Mouse (Mus musculus): Measurements from ENCODE around the gene Ino80b. TPM values are rescaled to one million over a fixed set of nuclear protein-coding genes. Genes with fewer than 3 reads are reported as not detected.

Gene Ino80b
- polyA plus RNA-seq, 1 experiment from 2014 or later, result 14.1 TPM

- peaks cover 59% of the 10 kb centered on the region for H3K4me1 ChIP-seq (replicated peaks)
Measured at GRCm38 (mm10) chr6:83122961-83123360, 2.3 kb downstream of the Ino80b start.

GRCm38 (mm10) chr6:83121863-83122710 lies 3.1 kb downstream of the Ino80b start:
- no peaks in the 10 kb centered on the region for H3K9me3 ChIP-seq
- H3K4me3 ChIP-seq, result peak overlapping the region; percentile 77
- peaks cover 27% of the 10 kb centered on the region for H3K36me3 ChIP-seq
- peak overlapping the region; percentile 90 for H3K4me2 ChIP-seq
- 2% methylated on average over 48 of the region's 52 CpGs for WGBS
- ATAC-seq (ENCODE audit: low FRiP score), result no peak
- no peaks in the 10 kb centered on the region for H3K27me3 ChIP-seq
- H3K9ac ChIP-seq, result peak overlapping the region; percentile 96
- H3K27ac ChIP-seq, result peak overlapping the region; percentile 99
- H3K4me1 ChIP-seq (replicated peaks), result peaks cover 68% of the 10 kb centered on the region

More at GRCm38 (mm10) chr6:83122961-83123360, 2.3 kb downstream of the Ino80b start:
- no peak for ATAC-seq (ENCODE audit: low FRiP score)
- Histone ChIP-seq H3K4me3 (peak overlapping the region; percentile 77; the same call in 1 of the 2 replicates), H3K27ac (peak overlapping the region; percentile 99), H3K27me3 (no peaks in the 10 kb centered on the region), H3K9ac (peak overlapping the region; percentile 96), H3K4me2 (peak overlapping the region; percentile 90), H3K9me3 (no peaks in the 10 kb centered on the region), H3K36me3 (peaks cover 18% of the 10 kb centered on the region)
- WGBS, result 54% methylated on average over 5 of the region's 5 CpGs

- Histone ChIP-seq H3K9ac (peak within 1 kb of the TSS; percentile 96), H3K4me1 (replicated peaks) (peaks cover 77% of the 10 kb centered on the region), H3K4me2 (peak within 1 kb of the TSS; percentile 90), H3K27ac (peak within 1 kb of the TSS; percentile 99), H3K36me3 (peaks cover 29% of the 10 kb centered on the region), H3K9me3 (no peaks in the 10 kb centered on the region), H3K4me3 (peak within 1 kb of the TSS; percentile 77), H3K27me3 (no peaks in the 10 kb centered on the region)
- ATAC-seq (ENCODE audit: low FRiP score), result peak; percentile 95
- WGBS, result under 1% methylated on average over 38 of the region's 38 CpGs
Measured at GRCm38 (mm10) chr6:83120930-83121862, 4.0 kb downstream of the Ino80b start, which contains the start of gene Wbp1. Wbp1 (minus strand) TSS chr6:83121559.

GRCm38 (mm10) chr6:83119734-83120051 lies 5.5 kb downstream of the Ino80b start:
- Histone ChIP-seq H3K27ac (peak overlapping the region; percentile 99), H3K4me1 (replicated peaks) (peaks cover 82% of the 10 kb centered on the region)

DNA sequence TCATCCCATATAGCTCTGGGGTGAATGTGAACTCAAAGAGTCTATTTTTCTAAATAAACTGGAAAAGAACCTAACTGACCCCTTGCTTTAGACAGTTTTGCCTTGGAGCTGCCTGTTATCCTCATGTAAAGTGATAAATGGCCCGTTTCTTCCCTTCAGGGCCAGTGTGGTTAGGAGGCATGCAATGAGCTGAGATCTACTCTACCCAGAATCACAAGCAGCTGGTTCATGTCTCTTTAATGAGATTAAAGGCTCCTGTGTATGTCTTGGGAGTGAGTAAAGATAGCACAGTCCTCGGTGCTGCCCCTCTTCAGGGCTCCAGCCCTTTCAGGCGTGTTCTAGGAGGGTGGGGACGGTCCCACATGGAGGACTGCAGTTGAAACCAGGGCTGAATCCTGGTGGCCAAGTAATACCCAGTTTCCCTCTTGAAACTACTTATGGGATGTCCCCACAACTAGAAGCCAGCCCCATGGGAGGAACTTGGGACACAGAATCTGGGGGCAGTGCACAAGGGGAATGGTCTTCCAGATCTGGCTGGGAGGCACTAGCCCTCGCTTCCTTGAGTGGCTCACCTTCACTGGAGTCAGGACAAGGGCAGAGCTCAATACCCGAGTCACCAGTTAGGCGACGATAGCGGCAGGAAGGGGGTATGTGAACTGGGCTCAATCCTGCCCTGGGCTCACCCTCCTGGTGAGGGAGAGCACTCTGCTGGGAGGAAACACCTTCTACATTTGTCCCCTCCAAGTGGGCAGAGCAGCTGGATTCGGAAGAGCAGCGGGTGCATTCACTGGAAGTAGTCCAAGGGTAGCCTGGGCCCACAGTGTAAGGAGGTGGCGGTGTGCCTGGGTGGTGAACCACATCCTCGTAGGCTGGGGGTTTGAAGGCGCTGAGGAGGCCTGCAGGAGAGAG lies 6.2 kb downstream of the Ino80b start:
- H3K4me1 ChIP-seq (replicated peaks), result peaks cover 81% of the 10 kb centered on the region
- 84% methylated on average over 14 of the region's 14 CpGs for WGBS
- peak overlapping the region; percentile 77; the same call in 1 of the 2 replicates for H3K4me3 ChIP-seq
- H3K27me3 ChIP-seq, result no peaks in the 10 kb centered on the region
- H3K36me3 ChIP-seq, result peaks cover 29% of the 10 kb centered on the region
- H3K4me2 ChIP-seq, result peak overlapping the region; percentile 90
- no peaks in the 10 kb centered on the region for H3K9me3 ChIP-seq
- peak overlapping the region; percentile 99; the same call in 1 of the 2 replicates for H3K27ac ChIP-seq
- ATAC-seq (ENCODE audit: low FRiP score), result no peak
- peak overlapping the region; percentile 94; the same call in 1 of the 2 replicates for H3K9ac ChIP-seq

More at GRCm38 (mm10) chr6:83119734-83120051, 5.5 kb downstream of the Ino80b start:
- ATAC-seq (ENCODE audit: low FRiP score), result no peak
- peak overlapping the region; percentile 94 for H3K9ac ChIP-seq
- H3K4me3 ChIP-seq, result peak overlapping the region; percentile 77
- H3K9me3 ChIP-seq, result no peaks in the 10 kb centered on the region
- peak overlapping the region; percentile 90 for H3K4me2 ChIP-seq
- WGBS, result 72% methylated on average over 7 of the region's 7 CpGs
- no peaks in the 10 kb centered on the region for H3K27me3 ChIP-seq
- peaks cover 29% of the 10 kb centered on the region for H3K36me3 ChIP-seq

GRCm38 (mm10) chr6:83118369-83118768 lies 6.9 kb downstream of the Ino80b start:
- H3K4me1 ChIP-seq (replicated peaks), result peaks cover 74% of the 10 kb centered on the region
- no peak overlapping the region for H3K4me2 ChIP-seq
- H3K36me3 ChIP-seq, result peaks cover 29% of the 10 kb centered on the region
- no peak overlapping the region for H3K4me3 ChIP-seq
- 82% methylated on average over 11 of the region's 11 CpGs for WGBS
- H3K9ac ChIP-seq, result no peak overlapping the region
- no peaks in the 10 kb centered on the region for H3K27me3 ChIP-seq
- H3K9me3 ChIP-seq, result no peaks in the 10 kb centered on the region
- no peak for ATAC-seq (ENCODE audit: low FRiP score)
- H3K27ac ChIP-seq, result no peak overlapping the region

GRCm38 (mm10) chr6:83117616-83118015 lies 7.6 kb downstream of the Ino80b start:
- Histone ChIP-seq H3K9ac (peak overlapping the region; percentile 94), H3K4me1 (replicated peaks) (peaks cover 66% of the 10 kb centered on the region), H3K9me3 (no peaks in the 10 kb centered on the region), H3K36me3 (peaks cover 29% of the 10 kb centered on the region), H3K27ac (no peak overlapping the region), H3K4me2 (no peak overlapping the region), H3K27me3 (no peaks in the 10 kb centered on the region), H3K4me3 (peak overlapping the region; percentile 88; the same call in 1 of the 2 replicates)
- WGBS, result 93% methylated on average over 13 of the region's 13 CpGs
- ATAC-seq (ENCODE audit: low FRiP score), result no peak

DNA sequence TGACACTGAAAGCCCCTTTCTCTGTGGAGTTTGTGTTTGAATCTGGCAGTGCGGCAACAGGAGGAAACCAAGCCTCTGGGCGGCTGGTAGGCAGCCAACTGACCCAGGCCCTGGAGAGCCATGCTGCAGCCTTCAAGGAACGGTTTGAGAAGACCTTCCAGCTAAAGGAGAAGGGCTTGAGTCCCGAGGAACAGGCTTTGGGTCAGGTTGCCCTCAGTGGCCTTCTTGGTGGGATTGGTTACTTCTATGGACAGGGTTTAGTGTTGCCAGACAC lies 8.1 kb downstream of the Ino80b start:
- ATAC-seq (ENCODE audit: low FRiP score), result no peak
- no peaks in the 10 kb centered on the region for H3K27me3 ChIP-seq
- no peak overlapping the region; the same call in 1 of the 2 replicates for H3K27ac ChIP-seq
- peak overlapping the region; percentile 94 for H3K9ac ChIP-seq
- WGBS, result 89% methylated on average over 4 of the region's 4 CpGs
- H3K4me3 ChIP-seq, result peak overlapping the region; percentile 88; the same call in 1 of the 2 replicates
- H3K36me3 ChIP-seq, result peaks cover 29% of the 10 kb centered on the region
- H3K4me1 ChIP-seq (replicated peaks), result peaks cover 61% of the 10 kb centered on the region
- peak overlapping the region; percentile 99 for H3K4me2 ChIP-seq
- no peaks in the 10 kb centered on the region for H3K9me3 ChIP-seq

DNA sequence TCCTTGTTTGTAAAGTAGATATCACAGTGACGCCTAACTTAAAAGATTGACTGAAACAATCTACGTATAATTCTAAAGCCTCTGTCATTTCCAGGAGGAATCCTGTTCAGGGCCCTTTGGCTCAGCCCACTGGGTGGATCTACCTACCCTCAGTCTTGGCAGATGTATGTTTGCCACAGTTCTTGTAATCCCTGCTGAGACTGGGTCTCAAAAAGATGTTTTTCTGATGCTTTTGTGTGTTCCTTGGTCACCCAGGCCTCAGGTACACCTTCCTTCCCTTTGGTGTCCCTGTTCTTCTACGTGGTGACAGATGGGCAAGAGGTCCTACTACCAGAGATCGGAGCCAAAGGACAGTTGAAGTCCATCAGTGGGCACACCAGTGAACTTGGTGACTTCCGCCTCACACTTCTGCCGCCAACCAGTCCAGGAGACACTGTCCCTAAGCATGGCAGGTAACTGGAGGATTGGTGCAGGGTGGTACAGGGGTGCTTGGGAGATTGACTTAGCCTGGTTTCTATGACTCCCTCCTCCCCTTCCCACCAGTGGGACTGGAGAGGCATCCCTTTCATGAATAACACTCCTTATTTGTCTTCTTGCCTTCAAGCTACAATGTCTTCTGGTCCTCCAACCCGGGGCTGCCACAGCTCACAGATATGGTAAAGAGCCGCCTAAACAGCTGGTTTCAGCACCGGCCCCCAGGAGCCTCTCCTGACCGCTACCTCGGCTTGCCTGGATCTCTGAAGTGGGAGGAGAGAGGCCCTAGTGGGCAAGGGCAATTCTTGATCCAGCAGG lies 8.7 kb downstream of the Ino80b start:
- ATAC-seq (ENCODE audit: low FRiP score), result no peak
- Histone ChIP-seq H3K4me3 (peak overlapping the region; percentile 88), H3K4me2 (peak overlapping the region; percentile 99), H3K36me3 (peaks cover 29% of the 10 kb centered on the region), H3K27ac (peak overlapping the region; percentile 89), H3K4me1 (replicated peaks) (peaks cover 56% of the 10 kb centered on the region), H3K9ac (peak overlapping the region; percentile 94), H3K9me3 (no peaks in the 10 kb centered on the region), H3K27me3 (no peaks in the 10 kb centered on the region)
- WGBS, result 83% methylated on average over 11 of the region's 11 CpGs

DNA sequence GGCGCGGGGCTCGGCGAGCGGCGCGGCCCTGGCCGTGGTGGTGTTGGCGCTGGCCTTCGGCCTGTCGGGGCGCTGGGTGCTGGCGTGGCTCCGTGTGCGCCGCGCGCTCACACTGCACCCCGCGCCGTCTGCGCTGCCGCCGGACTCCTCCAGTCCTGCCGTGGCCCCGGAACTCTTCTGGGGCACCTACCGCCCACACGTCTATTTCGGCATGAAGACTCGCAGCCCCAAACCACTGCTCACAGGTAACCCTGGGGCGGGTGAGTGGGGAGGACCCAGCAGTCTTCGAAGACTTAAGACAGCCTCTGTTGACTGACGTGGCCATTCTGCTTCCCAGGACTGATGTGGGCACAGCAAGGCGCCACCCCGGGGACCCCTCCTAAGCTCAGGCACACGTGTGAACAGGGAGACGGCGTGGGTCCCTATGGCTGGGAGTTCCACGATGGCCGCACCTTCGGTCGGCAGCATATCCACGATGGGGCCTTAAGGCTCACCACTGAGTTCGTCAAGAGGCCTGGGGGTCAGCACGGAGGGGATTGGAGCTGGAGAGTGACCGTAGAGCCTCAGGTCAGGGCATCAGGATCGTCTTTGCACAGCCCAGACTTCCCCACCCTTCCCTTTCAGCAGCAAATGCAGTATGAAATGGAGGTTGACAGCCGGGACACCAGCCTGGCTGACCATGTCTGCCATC lies 9.4 kb downstream of the Ino80b start:
- ATAC-seq (ENCODE audit: low FRiP score), result peak; percentile 63
- no peaks in the 10 kb centered on the region for H3K9me3 ChIP-seq
- H3K9ac ChIP-seq, result peak overlapping the region; percentile 94
- WGBS, result 1% methylated on average over 36 of the region's 48 CpGs
- H3K36me3 ChIP-seq, result peaks cover 30% of the 10 kb centered on the region
- peak overlapping the region; percentile 89 for H3K27ac ChIP-seq
- H3K4me1 ChIP-seq (replicated peaks), result peaks cover 56% of the 10 kb centered on the region
- H3K4me3 ChIP-seq, result peak overlapping the region; percentile 88
- H3K4me2 ChIP-seq, result peak overlapping the region; percentile 99
- H3K27me3 ChIP-seq, result no peaks in the 10 kb centered on the region

All from hindbrain, embryonic 13.5 days (tissue).